Mouse (Mus musculus): ENCODE data around the gene Efcab6. TPM values are rescaled to one million over a fixed set of nuclear protein-coding genes. Genes with fewer than 3 reads are reported as not detected.

The Efcab6 gene
- polyA plus RNA-seq, 1 experiment from 2014 or later, result 0.22 TPM

DNA sequence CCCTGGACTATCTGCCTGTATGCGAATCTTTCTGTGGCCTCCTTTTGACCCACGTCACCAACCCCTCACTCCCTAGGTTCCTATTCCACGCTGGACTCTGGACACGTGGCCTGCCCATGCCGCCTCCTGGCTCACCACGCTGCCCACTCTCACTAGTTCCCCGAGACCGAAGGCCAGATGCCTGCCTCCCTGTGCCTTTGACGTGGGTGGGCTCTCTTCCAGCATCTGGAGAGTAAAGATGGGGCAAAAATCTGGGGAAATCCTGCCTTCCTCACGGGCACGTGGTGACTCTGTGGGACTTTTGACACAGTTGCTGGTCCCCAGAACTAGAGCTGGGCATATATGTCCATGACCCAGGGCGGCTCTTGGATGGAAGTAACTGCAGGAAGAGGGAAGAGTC lies 222.8 kb downstream of the Efcab6 start:
- DNase-seq, result no peak
- Histone ChIP-seq H3K9ac (replicated peaks; ENCODE audit: low read length) (no peak overlapping the region), H3K4me3 (replicated peaks; ENCODE audit: low read depth, low read length) (no peak overlapping the region), H3K36me3 (ENCODE audit: control insufficient read depth, insufficient read depth, low read length) (no peaks in the 10 kb centered on the region), H3K27me3 (ENCODE audit: control insufficient read depth, insufficient read depth, low read length) (no peaks in the 10 kb centered on the region; the same call in 1 of the 2 replicates), H3K4me2 (ENCODE audit: low read length) (no peak overlapping the region), H3K9me3 (ENCODE audit: control insufficient read depth, low read length) (no peaks in the 10 kb centered on the region), H3K4me1 (ENCODE audit: control insufficient read depth, insufficient read depth, low read length) (peaks cover 32% of the 10 kb centered on the region), H3K27ac (replicated peaks; ENCODE audit: low read depth, low read length) (no peak overlapping the region)
- no peak for ATAC-seq (ENCODE audit: low FRiP score, low TSS enrichment)
- 79% methylated on average over 12 of the region's 12 CpGs for WGBS

- no peaks in the 10 kb centered on the region for H3K9me3 ChIP-seq (ENCODE audit: control insufficient read depth, low read length)
- H3K36me3 ChIP-seq (ENCODE audit: control insufficient read depth, insufficient read depth, low read length), result no peaks in the 10 kb centered on the region
- 83% methylated on average over 10 of the region's 10 CpGs for WGBS
- no peaks in the 10 kb centered on the region; the same call in 1 of the 2 replicates for H3K27me3 ChIP-seq (ENCODE audit: control insufficient read depth, insufficient read depth, low read length)
- no peak overlapping the region for H3K9ac ChIP-seq (replicated peaks; ENCODE audit: low read length)
- ATAC-seq (ENCODE audit: low FRiP score, low TSS enrichment) (no peak), DNase-seq (no peak)
- no peak overlapping the region for H3K4me3 ChIP-seq (replicated peaks; ENCODE audit: low read depth, low read length)
- no peak overlapping the region for H3K4me2 ChIP-seq (ENCODE audit: low read length)
- H3K27ac ChIP-seq (replicated peaks; ENCODE audit: low read depth, low read length), result no peak overlapping the region
- peaks cover 21% of the 10 kb centered on the region for H3K4me1 ChIP-seq (ENCODE audit: control insufficient read depth, insufficient read depth, low read length)
Observed at GRCm38 (mm10) chr15:83840950-83841719, 224.0 kb downstream of the Efcab6 start.

DNA sequence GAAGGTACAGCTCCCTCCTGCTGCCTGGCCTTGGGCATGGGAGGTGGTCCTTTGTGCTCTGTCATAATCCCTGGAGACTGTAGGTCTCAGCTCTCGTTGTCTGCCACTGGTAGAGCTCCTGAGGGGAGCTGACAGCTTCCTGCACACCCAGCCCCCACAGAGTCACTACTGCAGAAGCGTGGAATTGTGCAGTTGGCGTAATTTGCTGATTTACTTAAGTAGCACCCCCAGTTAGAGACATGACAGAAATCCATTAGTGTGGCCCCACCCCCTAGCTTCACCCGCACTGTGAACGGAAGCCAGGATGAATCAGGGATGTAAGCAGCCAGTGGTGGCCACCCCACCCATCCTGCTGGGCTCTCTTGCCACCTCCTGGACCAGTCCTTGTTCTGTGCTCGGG lies 232.9 kb downstream of the Efcab6 start:
- Histone ChIP-seq H3K9me3 (ENCODE audit: control insufficient read depth, low read length) (no peaks in the 10 kb centered on the region), H3K4me1 (ENCODE audit: control insufficient read depth, insufficient read depth, low read length) (no peaks in the 10 kb centered on the region), H3K27ac (replicated peaks; ENCODE audit: low read depth, low read length) (no peak overlapping the region), H3K4me2 (ENCODE audit: low read length) (no peak overlapping the region), H3K9ac (replicated peaks; ENCODE audit: low read length) (no peak overlapping the region), H3K27me3 (ENCODE audit: control insufficient read depth, insufficient read depth, low read length) (no peaks in the 10 kb centered on the region), H3K4me3 (replicated peaks; ENCODE audit: low read depth, low read length) (no peak overlapping the region), H3K36me3 (ENCODE audit: control insufficient read depth, insufficient read depth, low read length) (no peaks in the 10 kb centered on the region)
- no peak for DNase-seq
- WGBS, result 67% methylated on average over 6 of the region's 6 CpGs
- ATAC-seq (ENCODE audit: low FRiP score, low TSS enrichment), result no peak

DNA sequence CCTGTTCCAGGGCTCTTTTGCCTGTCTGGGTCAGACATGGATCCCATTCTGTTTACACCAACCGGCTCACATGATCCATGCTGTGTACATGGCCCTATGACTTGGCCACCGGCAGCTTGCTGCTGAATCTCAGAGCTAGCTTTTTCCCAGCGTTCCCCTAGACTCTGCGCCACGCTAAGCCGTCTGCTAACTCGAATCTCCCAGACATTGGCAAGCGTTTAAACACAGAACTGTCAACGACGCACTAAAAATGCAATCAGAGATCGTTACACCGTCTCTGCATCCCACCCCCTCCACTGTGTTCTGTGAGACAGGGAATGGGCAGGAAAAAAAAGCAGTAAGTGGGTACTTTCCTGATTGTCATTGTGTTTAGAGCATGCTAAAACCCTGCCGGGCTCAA lies 236.0 kb downstream of the Efcab6 start:
- no peaks in the 10 kb centered on the region for H3K4me1 ChIP-seq (ENCODE audit: control insufficient read depth, insufficient read depth, low read length)
- WGBS, result 85% methylated on average over 13 of the region's 13 CpGs
- H3K27me3 ChIP-seq (ENCODE audit: control insufficient read depth, insufficient read depth, low read length), result no peaks in the 10 kb centered on the region
- DNase-seq (no peak), ATAC-seq (ENCODE audit: low FRiP score, low TSS enrichment) (no peak)
- H3K27ac ChIP-seq (replicated peaks; ENCODE audit: low read depth, low read length), result no peak overlapping the region
- no peak overlapping the region for H3K4me2 ChIP-seq (ENCODE audit: low read length)
- H3K36me3 ChIP-seq (ENCODE audit: control insufficient read depth, insufficient read depth, low read length), result no peaks in the 10 kb centered on the region
- H3K4me3 ChIP-seq (replicated peaks; ENCODE audit: low read depth, low read length), result no peak overlapping the region
- no peaks in the 10 kb centered on the region for H3K9me3 ChIP-seq (ENCODE audit: control insufficient read depth, low read length)
- no peak overlapping the region for H3K9ac ChIP-seq (replicated peaks; ENCODE audit: low read length)

- no peak overlapping the region for H3K4me3 ChIP-seq (replicated peaks; ENCODE audit: low read depth, low read length)
- no peaks in the 10 kb centered on the region for H3K27me3 ChIP-seq (ENCODE audit: control insufficient read depth, insufficient read depth, low read length)
- H3K4me2 ChIP-seq (ENCODE audit: low read length), result no peak overlapping the region
- no peaks in the 10 kb centered on the region for H3K36me3 ChIP-seq (ENCODE audit: control insufficient read depth, insufficient read depth, low read length)
- no peaks in the 10 kb centered on the region for H3K9me3 ChIP-seq (ENCODE audit: control insufficient read depth, low read length)
- H3K4me1 ChIP-seq (ENCODE audit: control insufficient read depth, insufficient read depth, low read length), result no peaks in the 10 kb centered on the region
- DNase-seq (no peak), ATAC-seq (ENCODE audit: low FRiP score, low TSS enrichment) (no peak)
- WGBS, result 83% methylated on average over 8 of the region's 8 CpGs
- H3K27ac ChIP-seq (replicated peaks; ENCODE audit: low read depth, low read length), result no peak overlapping the region
- H3K9ac ChIP-seq (replicated peaks; ENCODE audit: low read length), result no peak overlapping the region
Observed at GRCm38 (mm10) chr15:83828011-83828410, 237.2 kb downstream of the Efcab6 start.

Other genes with a start within 250 kb of the Efcab6 start
- gene Sult4a1, start 40.4 kb upstream of the Efcab6 start, polyA plus RNA-seq (2014; fragmentation: Nextera tagmentation; extraction: Ambion mirVana), result 42.5 and 55.0 TPM in 2 replicates
- not detected in 2 replicates for gene Pnpla5, start 57.8 kb upstream of the Efcab6 start, polyA plus RNA-seq (2014; fragmentation: Nextera tagmentation; extraction: Ambion mirVana)
- gene Pnpla3, start 102.5 kb upstream of the Efcab6 start, polyA plus RNA-seq (2014; fragmentation: Nextera tagmentation; extraction: Ambion mirVana), result 3.3 and 4.5 TPM in 2 replicates
- 54.2 and 70.8 TPM in 2 replicates for gene Samm50, start 126.9 kb upstream of the Efcab6 start, polyA plus RNA-seq (2014; fragmentation: Nextera tagmentation; extraction: Ambion mirVana)
- 4.4 and 4.9 TPM in 2 replicates for gene Parvb, start 166.7 kb upstream of the Efcab6 start, polyA plus RNA-seq (2014; fragmentation: Nextera tagmentation; extraction: Ambion mirVana)

Data from midbrain, embryonic 14.5 days (tissue).